Mouse (Mus musculus): ENCODE results near the gene Rnf111.

The Rnf111 gene

GRCm38 (mm10) chr9:70395617-70396016 is 107.9 kb downstream of the Rnf111 start:
- DNase-seq (ENCODE audit: low spot score), result no peak

GRCm38 (mm10) chr9:70392563-70392907 is 111.0 kb downstream of the Rnf111 start:
- DNase-seq (ENCODE audit: low spot score), result no peak

GRCm38 (mm10) chr9:70391660-70392562 is 111.6 kb downstream of the Rnf111 start:
- DNase-seq (ENCODE audit: low spot score), result no peak

- no peak for DNase-seq (ENCODE audit: low spot score)
Observed at GRCm38 (mm10) chr9:70391042-70391441, 112.5 kb downstream of the Rnf111 start.

GRCm38 (mm10) chr9:70389548-70389947 is 114.0 kb downstream of the Rnf111 start:
- DNase-seq (ENCODE audit: low spot score), result no peak

GRCm38 (mm10) chr9:70387410-70388119 is 116.0 kb downstream of the Rnf111 start:
- DNase-seq (ENCODE audit: low spot score), result no peak

- no peak for DNase-seq (ENCODE audit: low spot score)
Observed at GRCm38 (mm10) chr9:70384958-70385728, 118.4 kb downstream of the Rnf111 start.

- no peak for DNase-seq (ENCODE audit: low spot score)
Observed at GRCm38 (mm10) chr9:70384494-70384893, 119.0 kb downstream of the Rnf111 start.

GRCm38 (mm10) chr9:70383750-70384149 is 119.8 kb downstream of the Rnf111 start:
- DNase-seq (ENCODE audit: low spot score), result no peak

GRCm38 (mm10) chr9:70382091-70382490 is 121.4 kb downstream of the Rnf111 start:
- DNase-seq (ENCODE audit: low spot score), result no peak

GRCm38 (mm10) chr9:70379502-70380467 is 123.7 kb downstream of the Rnf111 start:
- no peak for DNase-seq (ENCODE audit: low spot score)
